Mouse (Mus musculus): ENCODE results near the gene Slc4a2.
A peak's percentile ranks its signal among the peaks of the same experiment; 100 is the strongest.

Gene Slc4a2

DNA sequence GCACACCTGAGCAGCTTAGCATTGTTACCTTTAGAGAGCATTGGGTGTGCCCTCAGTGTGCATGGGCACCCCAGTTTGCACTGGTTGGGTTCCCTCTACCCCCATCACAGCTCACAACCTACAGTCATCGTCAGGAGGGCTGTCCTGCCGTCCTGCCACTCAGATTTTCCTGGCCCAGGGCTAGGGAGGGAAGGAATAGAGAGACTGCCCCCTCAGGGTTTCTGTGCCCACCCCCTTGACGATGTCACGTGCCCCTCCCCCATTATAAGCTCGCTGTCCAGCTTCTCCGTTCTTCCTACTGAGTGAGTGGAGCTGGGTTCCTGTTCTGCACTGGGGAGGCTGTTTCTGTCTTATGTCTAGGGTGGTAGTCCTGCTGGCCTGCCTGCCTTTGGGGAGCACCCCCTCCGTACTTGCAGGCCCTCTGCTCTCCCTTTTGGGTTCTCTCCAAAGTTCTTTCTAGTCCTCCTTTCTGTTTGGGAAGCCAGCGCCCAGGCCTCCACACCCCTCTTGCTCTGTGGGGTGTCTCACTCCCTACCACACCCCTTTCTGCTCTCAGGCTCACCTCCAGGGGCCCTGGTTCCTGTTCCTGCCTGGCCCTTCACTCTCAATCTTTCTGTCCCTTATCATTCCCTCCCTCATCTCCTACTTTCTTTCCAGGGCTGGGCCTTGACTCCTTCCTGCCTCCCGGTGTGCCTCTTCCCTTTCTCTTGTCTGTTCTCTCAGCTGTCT is 3.1 kb downstream of the Slc4a2 start:
- no peak for DNase-seq (ENCODE audit: low read depth)

DNA sequence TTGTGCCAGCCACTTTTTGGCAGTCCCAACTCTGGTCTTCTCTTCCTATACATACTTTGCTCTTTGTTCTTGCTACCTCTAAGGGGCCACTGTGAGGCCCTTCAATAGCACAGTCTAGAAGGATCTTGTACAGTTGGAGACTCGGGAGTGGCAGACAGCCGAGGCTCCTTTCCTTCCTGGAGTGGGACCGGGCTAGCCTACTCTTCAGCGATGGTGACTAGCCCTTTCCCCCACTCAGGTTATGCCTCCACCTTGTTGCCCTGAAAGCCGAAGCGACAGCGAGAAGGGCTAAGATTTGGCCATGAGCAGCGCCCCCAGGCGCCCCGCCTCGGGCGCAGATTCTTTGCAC is 3.6 kb downstream of the Slc4a2 start:
- DNase-seq (ENCODE audit: low read depth) = no peak

DNA sequence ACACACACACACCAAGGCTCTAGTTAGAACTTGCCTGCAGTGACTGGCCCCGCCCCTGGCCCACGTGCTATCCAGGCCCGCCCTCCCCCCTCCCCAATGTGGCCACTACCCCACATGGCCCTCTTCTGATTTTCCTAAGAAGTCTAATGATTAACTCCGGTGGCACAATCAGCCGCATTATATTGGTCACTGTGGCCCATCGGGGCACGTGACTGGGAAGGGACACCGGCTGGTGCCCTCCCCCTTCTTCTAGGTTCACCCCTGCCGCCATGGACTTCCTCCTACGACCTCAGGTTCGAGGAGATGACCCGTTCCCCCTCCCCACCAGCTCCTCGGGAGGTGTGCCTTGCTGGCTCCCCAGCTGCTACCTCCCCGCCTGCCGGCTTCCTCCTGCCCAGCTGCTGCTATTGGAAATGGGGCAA is 4.4 kb downstream of the Slc4a2 start:
- no peak for DNase-seq (ENCODE audit: low read depth)

DNA sequence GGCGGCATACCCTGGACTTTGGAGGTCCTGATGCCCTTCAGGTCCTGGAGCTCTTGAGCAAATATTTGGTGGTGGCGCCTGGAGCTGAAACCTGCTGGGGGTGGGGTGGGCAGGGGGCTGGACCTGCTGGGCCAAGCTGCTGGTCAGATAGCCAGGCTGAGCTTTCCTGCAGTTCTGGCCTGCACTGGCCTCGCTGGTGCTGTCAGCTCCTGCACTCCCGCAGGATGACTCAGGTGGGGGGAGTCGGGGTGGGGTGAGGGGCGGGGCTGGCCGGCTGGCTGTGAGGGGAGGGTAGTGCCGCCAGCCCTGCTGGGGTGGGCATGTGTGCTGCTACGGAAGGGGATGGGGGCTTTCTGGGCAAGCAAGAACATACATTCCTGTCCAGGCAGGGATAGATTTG is 5.0 kb downstream of the Slc4a2 start:
- no peak for DNase-seq (ENCODE audit: low read depth)

DNA sequence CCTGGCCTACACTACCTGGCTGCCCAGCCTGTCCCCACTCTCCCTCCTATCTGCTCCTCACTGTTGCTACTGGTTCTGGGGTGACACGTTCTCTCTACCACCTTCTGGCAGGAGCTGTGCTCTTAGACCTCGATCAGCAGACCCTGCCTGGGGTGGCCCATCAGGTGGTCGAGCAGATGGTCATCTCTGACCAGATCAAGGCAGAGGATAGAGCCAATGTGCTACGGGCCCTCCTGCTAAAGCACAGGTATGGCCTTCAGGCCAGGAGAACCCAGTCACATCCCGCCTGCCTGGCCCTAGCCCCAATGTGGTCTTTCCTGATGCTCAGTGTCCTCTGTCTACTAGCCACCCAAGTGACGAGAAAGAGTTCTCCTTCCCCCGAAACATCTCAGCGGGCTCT is 10.4 kb downstream of the Slc4a2 start:
- no peak for DNase-seq (ENCODE audit: low read depth)

DNA sequence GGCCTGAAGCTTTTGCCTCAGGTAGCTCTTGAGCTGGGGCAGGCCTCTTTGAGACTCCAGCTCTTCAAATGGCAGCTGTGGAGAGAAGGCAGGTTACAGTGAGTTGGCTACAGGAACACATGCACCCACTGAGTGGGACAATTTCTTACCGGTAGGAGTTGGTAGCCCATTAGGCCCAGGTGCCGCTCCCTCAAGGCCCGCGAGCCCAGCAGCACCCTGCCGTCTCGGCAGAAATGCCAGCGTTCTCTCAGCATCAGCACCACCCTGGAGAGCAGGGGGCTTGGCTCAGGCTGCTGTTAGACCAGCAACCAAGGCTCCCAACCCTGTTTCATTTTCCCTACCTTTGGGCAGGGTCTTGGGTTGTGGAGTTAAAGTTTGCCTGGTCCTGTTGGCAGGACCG is 17.6 kb downstream of the Slc4a2 start:
- no peak for DNase-seq (ENCODE audit: low read depth)

DNA sequence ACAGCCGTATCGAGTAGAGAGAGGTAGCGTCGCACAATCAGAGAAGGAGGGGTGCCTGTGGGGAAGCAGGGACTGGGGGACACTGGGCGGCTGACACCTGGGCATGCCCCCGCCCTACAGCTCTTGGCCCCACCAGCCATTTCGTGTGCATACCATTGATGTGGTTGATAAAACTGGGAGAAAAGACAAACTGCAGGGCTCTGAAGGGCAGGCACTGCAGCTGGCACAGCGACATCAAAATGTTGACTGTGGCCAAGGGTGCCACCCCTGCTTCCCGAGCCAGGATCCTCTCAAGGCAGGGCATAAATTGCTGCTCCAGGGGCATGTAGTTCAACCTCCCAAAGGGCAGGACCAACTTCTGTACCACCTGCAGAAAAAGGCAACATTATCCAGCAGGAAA is 18.4 kb downstream of the Slc4a2 start:
- DNase-seq (ENCODE audit: low read depth) = no peak

DNA sequence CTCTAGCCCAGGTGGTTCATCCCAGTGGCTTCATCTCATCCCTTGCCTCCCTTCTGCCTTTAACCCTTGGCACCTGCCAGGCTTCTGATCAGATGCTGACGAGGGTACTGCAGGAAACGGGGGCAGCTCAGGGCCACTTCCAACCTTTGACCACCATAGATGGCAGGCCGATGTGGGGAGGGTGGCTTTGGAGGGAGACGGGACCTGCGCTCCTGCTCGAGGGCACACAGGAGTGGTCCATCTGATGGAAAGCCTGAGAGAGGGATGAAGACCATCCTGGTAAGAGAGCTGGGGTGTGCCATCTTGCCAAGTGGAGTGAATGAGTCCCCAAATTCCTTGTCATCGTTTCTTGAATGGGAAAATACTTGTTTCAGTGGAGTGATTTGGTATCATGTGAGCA is 19.6 kb downstream of the Slc4a2 start:
- no peak for DNase-seq (ENCODE audit: low read depth)

DNA sequence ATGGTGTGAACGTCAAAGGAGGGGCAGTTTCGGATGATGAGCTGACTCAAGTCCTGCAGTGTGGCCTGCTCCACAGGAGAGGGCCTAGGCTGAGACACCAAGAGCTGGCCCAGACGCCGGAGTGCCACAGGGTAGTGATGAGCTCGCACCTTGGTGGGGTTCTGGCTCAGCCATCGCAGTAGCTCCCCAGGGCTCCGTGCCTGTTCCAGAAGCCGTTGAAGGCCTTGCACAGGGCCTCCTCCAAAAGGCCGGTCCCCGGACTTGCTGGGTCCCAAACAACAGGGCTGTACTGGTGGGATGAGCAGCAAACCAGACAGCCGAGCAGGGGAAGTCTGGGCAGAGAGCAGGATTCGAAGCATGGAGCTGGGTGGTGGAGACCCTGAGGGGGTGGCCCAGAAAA is 20.3 kb downstream of the Slc4a2 start:
- DNase-seq (ENCODE audit: low read depth) = no peak

DNA sequence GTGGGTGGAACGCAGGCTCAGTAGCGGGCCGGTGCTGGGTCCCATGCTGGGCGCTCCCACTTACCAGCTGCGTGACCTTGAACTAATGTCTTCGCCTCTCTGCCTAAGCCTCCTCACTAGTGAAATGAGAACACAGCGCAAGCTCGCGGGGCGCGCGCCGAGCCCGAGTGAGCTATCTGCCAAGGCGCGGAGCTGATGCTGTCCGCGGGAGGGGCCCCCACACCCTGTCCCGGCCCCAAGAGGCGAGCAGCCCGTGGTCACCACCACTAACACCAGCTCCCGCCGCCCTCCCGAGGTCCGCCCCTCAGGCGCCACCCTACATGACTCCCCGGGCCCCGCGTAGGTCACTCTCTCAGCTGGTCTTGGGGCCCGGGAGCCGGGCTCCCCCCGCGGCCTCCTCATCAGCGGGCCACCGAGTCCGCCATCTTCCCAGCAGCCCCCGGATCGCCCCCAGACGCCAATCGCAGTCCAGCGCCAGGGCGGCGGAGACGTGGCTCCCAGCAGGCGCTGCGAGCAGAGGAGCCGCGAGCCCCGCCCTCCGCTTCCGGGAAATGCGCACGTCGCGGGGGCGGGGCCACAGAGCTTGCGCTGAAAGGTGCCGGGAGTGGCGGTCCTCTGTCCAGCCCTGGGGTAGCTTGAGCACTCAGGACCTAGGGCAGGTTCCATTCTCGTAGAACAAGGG is 21.2 kb downstream of the Slc4a2 start, which contains the start of gene Fastk:
TSS of gene Fastk (minus strand) at position 542 of the 682 bp plus-strand sequence.
- peak; percentile 90 for DNase-seq (ENCODE audit: low read depth)

DNA sequence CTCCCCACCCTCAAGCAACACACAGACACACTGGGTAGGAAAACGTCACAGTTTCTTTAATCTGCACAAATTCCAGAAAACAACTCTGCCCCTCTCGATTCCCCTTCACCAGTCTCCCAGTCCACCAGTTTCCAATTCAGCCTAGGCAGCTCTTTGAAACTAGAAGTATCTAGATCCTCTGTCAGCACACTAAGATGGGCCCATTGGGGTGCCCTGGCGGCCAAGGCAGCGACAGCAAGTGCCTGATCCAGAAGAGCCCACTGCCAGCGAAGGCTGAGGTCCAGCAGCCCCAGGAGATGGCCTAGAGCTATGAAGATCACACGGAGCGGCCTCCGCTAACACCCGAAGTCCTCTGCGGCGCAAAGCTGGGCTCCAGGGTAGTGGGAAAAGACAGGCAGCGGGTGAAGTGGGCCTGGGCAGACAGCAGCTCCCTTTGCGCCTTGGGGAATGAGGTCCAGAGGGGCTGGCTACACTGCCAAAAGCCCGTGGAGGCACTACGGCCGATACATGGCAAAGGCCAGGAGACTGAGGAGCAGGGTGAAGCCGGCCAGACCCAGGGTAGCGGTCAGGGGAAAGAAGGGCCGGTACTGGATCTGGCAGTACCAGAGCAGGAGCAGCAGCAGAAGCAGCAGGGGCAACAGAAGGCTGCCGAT is 21.9 kb downstream of the Slc4a2 start:
- DNase-seq (ENCODE audit: low read depth) = no peak

DNA sequence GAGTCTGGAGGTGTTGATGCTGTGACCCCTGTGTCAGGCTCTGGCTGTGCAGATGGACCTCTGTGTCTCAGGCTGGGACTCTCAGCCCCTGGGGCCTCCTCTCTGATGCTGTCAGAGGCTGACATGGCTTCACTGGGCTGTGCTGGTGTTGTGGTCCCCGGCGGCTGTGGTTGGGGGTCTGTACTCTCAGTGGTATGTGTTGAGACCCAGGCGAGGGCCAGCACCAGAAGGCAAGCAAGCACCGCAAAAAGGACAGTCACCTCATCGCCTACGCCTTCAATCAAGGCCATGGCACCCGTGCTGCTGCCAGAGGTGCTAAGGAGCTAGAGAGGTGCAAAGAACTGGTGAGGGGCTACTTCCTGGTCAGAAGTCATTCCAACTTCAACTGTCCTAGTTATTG is 23.0 kb downstream of the Slc4a2 start:
- DNase-seq (ENCODE audit: low read depth) = no peak

DNA sequence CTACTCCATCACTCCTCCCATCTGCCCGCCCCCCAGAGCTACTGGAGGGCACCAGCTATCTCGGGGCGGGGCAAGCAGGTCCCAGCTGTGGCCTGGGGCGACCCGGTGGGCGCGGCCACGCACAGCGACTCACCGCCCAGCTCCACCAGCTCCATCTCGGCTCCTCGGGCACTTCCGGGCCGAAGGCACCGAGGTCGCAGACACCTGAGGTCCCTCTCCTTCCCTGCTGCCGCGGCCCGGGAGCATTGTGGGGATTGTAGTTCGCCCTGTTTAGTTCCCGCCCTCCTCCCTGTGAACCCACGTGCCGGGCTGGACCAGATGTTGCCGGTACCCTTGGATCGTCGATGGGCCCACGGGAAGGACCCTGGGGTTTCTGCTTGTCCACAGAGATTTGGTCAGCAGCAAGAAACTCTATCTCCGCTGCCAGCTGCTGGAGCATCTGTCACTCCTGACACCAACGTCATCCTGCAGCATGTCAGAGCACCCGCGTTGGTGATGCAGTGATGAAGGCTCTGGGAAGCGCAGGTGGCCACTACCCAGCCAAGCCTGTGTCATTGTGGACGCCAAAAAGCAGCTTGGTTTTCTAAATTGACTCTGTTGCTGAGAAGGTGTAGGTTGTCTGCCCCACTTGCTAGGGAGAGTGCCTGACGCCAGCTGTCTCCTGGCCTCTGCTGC is 24.1 kb downstream of the Slc4a2 start, which contains the start of gene Tmub1:
TSS of gene Tmub1 (minus strand) at position 231 of the 675 bp plus-strand sequence.
- peak; percentile 61 for DNase-seq (ENCODE audit: low read depth)

DNA sequence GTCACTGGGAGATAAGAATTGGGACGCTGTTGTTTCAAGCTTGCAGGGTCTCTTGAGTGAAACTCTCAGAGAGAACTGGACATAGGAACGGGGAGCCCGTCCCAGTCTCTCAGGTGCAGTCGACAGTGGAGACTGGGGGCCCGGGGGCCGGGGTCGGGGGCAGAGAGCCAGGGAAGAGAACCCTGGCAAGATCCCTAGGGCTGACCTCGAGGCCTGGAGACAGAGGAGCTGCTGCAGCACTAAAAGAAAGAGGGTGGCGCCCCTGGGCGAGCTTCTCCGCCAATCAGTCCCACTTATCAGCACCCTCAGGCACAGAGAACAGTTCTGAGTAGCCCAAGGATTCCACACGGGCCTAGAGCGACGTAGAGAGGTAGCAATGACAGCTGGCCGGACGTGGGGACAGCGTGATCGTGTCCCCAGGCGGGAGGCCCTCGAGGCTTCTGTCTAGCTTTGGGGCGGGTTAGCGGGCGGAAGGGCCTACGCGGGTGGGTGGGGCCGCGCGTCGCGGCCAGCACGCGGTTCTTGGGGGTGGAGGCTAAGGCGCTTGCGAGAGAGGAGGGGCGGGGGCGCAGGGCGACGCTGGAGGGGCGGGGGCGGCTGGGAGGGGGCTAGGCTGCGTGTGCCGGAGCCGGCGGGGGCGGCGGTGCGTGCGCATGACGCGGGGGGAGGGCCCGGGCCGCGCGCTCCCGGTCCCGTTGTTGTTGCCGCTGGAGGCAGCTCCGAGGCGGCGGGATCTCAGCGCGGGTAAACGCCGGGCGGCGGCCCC is 27.8 kb downstream of the Slc4a2 start:
- DNase-seq (ENCODE audit: low read depth) = peak; percentile 70

DNA sequence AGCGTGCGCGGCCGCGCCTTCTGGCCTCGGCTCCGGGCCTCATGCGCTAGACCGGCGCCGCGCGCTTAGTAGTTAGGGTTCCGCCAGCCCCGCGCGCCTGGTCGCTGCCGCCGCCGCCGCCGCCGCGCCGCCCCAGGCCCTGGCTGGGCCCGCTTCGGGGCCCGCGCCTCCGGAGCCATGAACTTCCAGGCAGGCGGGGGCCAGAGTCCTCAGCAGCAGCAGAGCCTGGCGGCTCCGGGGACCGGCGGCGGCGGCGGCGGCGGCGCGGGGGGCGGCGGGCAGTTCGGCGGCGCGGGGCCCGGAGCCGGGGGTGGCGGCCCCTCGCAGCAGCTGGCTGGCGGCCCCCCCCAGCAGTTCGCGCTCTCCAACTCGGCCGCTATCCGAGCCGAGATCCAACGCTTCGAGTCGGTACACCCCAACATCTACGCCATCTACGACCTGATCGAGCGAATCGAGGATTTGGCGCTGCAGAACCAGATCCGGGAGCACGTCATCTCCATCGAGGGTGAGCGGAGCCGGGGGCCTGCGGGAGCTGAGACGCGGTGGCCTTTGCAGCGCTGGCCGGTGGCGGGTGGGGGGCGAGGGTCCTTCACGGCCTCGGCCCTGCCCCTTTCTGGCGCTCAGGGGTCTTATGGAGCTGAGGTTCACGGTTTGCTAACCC is 28.5 kb downstream of the Slc4a2 start, which contains the start of gene Agap3:
TSS of gene Agap3 (plus strand) at position 148 of the 661 bp plus-strand sequence.
- DNase-seq (ENCODE audit: low read depth) = no peak

DNA sequence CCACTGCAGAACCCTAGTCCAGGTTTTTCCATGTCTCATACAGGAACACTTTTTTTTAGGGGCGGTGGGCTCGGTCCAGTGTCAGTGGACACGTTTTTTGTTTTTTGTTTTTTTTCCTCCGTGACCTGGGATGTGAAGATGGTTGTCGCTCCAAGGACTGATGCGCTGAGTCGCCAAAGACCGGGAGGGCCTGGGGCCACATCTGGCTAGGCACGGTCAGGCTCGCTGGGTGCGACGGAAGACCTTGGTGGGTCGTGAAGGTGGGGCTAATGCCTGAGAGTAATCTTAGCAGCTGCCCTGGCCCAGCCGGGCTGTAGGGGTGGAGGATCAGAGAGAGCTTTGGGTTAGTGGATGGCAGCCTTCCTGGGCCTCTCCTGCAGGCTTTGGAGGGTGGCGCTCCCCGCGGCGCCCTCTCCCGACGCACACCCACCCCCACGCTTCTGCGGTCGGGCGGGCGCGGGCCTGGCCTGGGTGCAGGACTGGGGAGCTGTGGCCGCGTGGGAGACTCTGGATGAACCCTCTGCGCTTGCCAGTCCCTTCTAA is 29.1 kb downstream of the Slc4a2 start:
- DNase-seq (ENCODE audit: low read depth) = no peak

DNA sequence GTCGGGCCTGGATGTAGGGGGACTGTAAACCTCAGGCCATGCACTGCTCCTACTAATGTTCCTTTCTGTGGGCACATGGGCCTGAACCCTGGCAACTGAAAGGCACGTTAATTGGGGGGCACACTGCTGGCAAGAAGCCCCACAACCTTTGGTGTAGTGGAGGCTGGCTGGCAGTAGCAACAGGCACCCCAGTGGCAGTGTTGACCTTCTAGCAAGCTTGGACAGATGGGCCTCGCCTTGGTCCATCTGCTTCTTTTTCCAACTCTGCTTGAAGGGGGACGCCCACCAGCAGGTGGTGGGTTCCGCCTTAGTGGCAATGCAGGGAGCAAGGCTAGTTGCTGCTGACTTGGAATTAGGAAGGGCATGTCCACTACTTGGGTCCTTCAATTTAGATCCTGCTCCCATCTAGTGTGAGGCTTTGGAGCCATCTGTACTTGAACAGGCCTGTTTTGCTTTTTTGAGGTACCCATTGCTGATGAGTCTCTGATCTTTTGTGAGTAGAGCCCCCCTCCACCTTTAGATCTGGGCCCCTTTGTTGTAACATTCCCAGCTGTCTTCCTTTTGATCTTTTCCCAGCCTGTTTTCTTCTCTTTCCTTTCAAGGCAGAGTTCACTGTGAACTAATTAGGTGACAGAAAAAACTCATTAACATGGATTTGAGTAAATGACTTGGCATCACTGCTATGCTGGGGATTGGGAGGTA is 29.8 kb downstream of the Slc4a2 start:
- DNase-seq (ENCODE audit: low read depth) = no peak

DNA sequence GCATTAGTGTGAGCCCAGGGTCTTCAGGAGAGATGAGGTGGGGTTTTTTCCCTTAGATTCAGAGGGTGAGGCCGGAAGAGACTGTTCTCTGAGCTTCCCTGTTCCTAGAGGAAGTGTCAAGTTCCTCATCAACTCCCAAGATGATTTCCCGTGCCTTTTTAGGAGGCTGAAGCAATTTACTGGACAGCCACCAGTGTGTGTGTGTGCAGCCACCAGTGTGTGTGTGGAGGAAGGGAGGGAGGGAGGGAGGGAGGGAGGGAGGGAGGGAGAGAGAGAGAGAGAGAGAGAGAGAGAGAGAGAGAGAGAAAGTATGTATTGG is 30.3 kb downstream of the Slc4a2 start:
- DNase-seq (ENCODE audit: low read depth) = no peak

DNA sequence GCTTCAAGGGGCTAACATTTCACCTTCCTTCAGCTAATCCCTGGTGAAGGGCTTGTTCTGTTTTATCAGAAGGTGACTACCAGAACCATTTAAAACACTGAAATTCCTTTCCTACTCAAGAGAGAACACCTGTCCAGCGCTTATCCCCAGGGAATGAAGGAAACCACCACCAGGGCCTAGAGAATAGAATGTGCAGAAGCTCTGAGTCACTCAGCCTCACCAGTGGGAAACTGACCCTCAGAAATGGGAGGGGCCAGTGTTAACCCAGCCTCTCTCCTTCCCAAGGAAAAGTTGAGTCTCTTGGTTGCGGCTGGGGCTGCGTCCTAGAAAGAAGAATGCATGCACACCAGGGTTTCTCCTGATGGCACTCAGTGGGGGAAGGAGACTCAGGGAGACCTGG is 31.4 kb downstream of the Slc4a2 start:
- DNase-seq (ENCODE audit: low read depth) = no peak

DNA sequence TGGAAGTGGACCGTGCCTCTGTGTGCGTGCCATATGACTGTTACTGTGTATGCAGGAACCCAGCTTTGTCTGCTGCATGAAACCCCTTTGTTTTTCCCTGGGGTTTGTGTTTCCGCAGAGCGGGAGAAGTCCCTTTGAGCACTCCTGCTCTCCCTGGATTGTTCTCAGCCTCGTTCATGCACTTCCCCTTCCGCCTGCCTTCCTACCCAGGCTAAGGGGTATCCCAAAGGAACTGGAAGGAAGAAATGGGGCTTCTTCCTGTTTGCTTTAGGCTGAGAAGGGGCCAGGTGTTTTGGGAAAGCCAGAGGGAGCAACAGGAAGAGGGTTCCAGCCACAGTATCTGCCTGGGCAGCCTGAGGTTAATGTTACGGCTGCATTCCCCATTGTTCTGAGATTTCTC is 32.0 kb downstream of the Slc4a2 start:
- no peak for DNase-seq (ENCODE audit: low read depth)

DNA sequence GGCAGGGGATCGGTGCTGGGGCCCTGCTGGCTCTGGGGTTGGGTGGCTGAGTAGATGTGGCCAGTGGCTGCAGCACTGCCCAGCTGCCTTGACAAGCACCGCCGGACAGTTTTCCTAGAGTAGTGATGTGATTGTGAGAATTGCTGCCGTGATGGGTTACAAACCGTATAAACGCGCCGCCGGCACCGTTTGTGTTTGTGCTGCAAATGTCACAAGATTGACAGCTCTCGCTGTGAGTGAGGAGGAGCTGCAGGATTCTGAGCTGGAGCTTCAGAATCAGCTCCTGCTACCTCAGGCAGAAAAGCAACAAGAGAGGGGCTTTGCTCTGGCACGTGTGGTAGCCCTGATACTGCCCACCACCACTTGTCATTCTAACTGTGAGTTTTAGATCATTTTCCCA is 43.1 kb downstream of the Slc4a2 start:
- DNase-seq (ENCODE audit: low read depth) = no peak

Data from c-Kit-positive CD71-negative TER-119-negative erythroid progenitor cells, embryonic 14.5 days (primary cell).